Mouse (Mus musculus) cerebellum, adult 2 months (tissue): ENCODE measurements around the gene Tas2r129. TPM values are rescaled to one million over a fixed set of nuclear protein-coding genes. Genes with fewer than 3 reads are reported as not detected.
"Not testable (repeated sequence)": the region's sequence is repeated elsewhere in the genome, so short reads cannot be mapped to it uniquely, and the experiment has no call there.

Experiments used
- DNase-seq, 2 experiments: peaks; one replicate each; pipeline ENCODE4 v3.0.0; 2021
- H3K27ac ChIP-seq: fragments of 200-500 bp; 2 replicates; pipeline ENCODE4 v1.5.1; 2012; ENCODE audit warnings: low read length, control low read depth, inconsistent platforms; ENCODE audit not compliant: insufficient read depth
- H3K27me3 ChIP-seq: fragments of 200-500 bp; 2 replicates; pipeline ENCODE4 v1.6.1; 2012; ENCODE audit warnings: inconsistent platforms, mild to moderate bottlenecking, low read length, moderate library complexity; ENCODE audit not compliant: control insufficient read depth, insufficient read depth
- H3K4me1 ChIP-seq: fragments of 200-500 bp; 2 replicates; pipeline ENCODE4 v1.6.1; 2011; ENCODE audit warnings: low read length; ENCODE audit not compliant: control insufficient read depth, insufficient read depth
- H3K4me3 ChIP-seq: fragments of 200-500 bp; replicated peaks from 2 replicates; pipeline ENCODE3; 2011; ENCODE audit warnings: mild to moderate bottlenecking, low read depth, low read length, control low read depth; ENCODE audit not compliant: insufficient read depth
- CTCF ChIP-seq: fragments of 200-500 bp; IDR thresholded peaks from 2 replicates; pipeline ENCODE4 v1.5.1; 2011; ENCODE audit warnings: low read depth, mild to moderate bottlenecking, control low read depth, low read length, moderate library complexity, borderline replicate concordance; ENCODE audit not compliant: insufficient read depth
- POLR2A ChIP-seq: fragments of 200-500 bp; IDR thresholded peaks from 2 replicates; pipeline ENCODE4 v1.6.1; 2011; ENCODE audit warnings: low read length, control low read depth, borderline replicate concordance; ENCODE audit not compliant: insufficient read depth
- WGBS: fragments of 180-500 bp; shearing (Covaris S2); methylation state at CpG from one replicate; pipeline ENCODE4 v1.1.7; 2018; 5-methylcytosine and 5-hydroxymethylcytosine counted together
- polyA plus RNA-seq: library from polyadenylated mRNA; depleted of rRNA; stranded (reverse); fragments of >200 nt; gene quantifications from 2 replicates; pipeline ENCODE4 v1.2.3, GENCODE M21; 2012; rRNA removed

Tas2r129 gene
- polyA plus RNA-seq = not detected in 2 replicates

- no peak within 1 kb of the TSS for H3K27ac ChIP-seq
- no peaks in the 10 kb centered on the region for H3K27me3 ChIP-seq
- no peaks in the 10 kb centered on the region for H3K4me1 ChIP-seq
- H3K4me3 ChIP-seq = no peak within 1 kb of the TSS
- whole genome bisulfite sequencing = 84% methylated on average over 2 of the region's 2 CpGs
- no peak for DNase-seq
- TF ChIP-seq POLR2A (no peak), CTCF (no peak)
Measured at GRCm38 (mm10) chr6:132950802-132951201, at the start of gene Tas2r129. TSS of gene Tas2r129 (plus strand) at chr6:132951102.

GRCm38 (mm10) chr6:132909351-132909750 lies 41.6 kb upstream of the Tas2r129 start, which contains the start of gene Tas2r125:
TSS of gene Tas2r125 (plus strand) at chr6:132909651.
- WGBS = 83% methylated on average over 3 of the region's 3 CpGs

GRCm38 (mm10) chr6:132941376-132941775 lies 9.5 kb upstream of the Tas2r129 start:
- H3K27ac ChIP-seq, H3K4me3 ChIP-seq, DNase-seq: not testable (repeated sequence)

More at GRCm38 (mm10) chr6:132909351-132909750, 41.6 kb upstream of the Tas2r129 start, which contains the start of gene Tas2r125:
- no peak within 1 kb of the TSS for H3K27ac ChIP-seq
- TF ChIP-seq CTCF (no peak), POLR2A (no peak)
- no peaks in the 10 kb centered on the region for H3K27me3 ChIP-seq
- no peak within 1 kb of the TSS for H3K4me3 ChIP-seq
- DNase-seq = no peak
- H3K4me1 ChIP-seq = no peaks in the 10 kb centered on the region

GRCm38 (mm10) chr6:132957819-132958218 lies 6.9 kb downstream of the Tas2r129 start, which contains the start of gene Tas2r131:
TSS of gene Tas2r131 (minus strand) at chr6:132957919.
- TF ChIP-seq CTCF (no peak), POLR2A (no peak)
- DNase-seq = no peak
- H3K27ac ChIP-seq = no peak within 1 kb of the TSS
- 47% methylated on average over 1 of the region's 1 CpGs for WGBS
- no peaks in the 10 kb centered on the region for H3K4me1 ChIP-seq
- no peak within 1 kb of the TSS for H3K4me3 ChIP-seq
- no peaks in the 10 kb centered on the region for H3K27me3 ChIP-seq

More at GRCm38 (mm10) chr6:132941376-132941775, 9.5 kb upstream of the Tas2r129 start:
- H3K27me3 ChIP-seq, H3K4me1 ChIP-seq: not testable (repeated sequence)

- H3K4me3 ChIP-seq = no peak within 1 kb of the TSS
- H3K4me1 ChIP-seq = no peaks in the 10 kb centered on the region
- TF ChIP-seq POLR2A (no peak), CTCF (no peak)
- H3K27ac ChIP-seq = no peak within 1 kb of the TSS
- 71% methylated on average over 2 of the region's 2 CpGs for WGBS
- no peak for DNase-seq
- no peaks in the 10 kb centered on the region for H3K27me3 ChIP-seq
Measured at GRCm38 (mm10) chr6:132980865-132981264, 30.0 kb downstream of the Tas2r129 start, which contains the start of gene Tas2r109. TSS of gene Tas2r109 (minus strand) at chr6:132980965.

Other genes with a start within 250 kb of the Tas2r129 start
- gene Tas2r122, start 239.2 kb upstream of the Tas2r129 start, polyA plus RNA-seq = not detected in 2 replicates
- not detected in 2 replicates for gene Tas2r115, start 213.1 kb upstream of the Tas2r129 start, polyA plus RNA-seq
- gene Tas2r124, start 196.4 kb upstream of the Tas2r129 start, polyA plus RNA-seq = not detected in 2 replicates
- not detected in 2 replicates for gene Tas2r102, start 189.0 kb upstream of the Tas2r129 start, polyA plus RNA-seq
- gene Tas2r136, start 172.9 kb upstream of the Tas2r129 start, polyA plus RNA-seq = not detected in 2 replicates
- not detected in 2 replicates for gene Tas2r117, start 148.3 kb upstream of the Tas2r129 start, polyA plus RNA-seq
- not detected in 2 replicates for gene Tas2r123, start 104.0 kb upstream of the Tas2r129 start, polyA plus RNA-seq
- not detected in 2 replicates for gene Tas2r116, start 95.7 kb upstream of the Tas2r129 start, polyA plus RNA-seq
- gene Tas2r110, start 83.1 kb upstream of the Tas2r129 start, polyA plus RNA-seq = not detected in 2 replicates
- gene Tas2r113, start 58.1 kb upstream of the Tas2r129 start, polyA plus RNA-seq = not detected in 2 replicates
- not detected in 2 replicates for gene Tas2r125, start 41.5 kb upstream of the Tas2r129 start, polyA plus RNA-seq
- not detected in 2 replicates for gene Tas2r131, start 6.8 kb downstream of the Tas2r129 start, polyA plus RNA-seq
- gene Tas2r109, start 29.9 kb downstream of the Tas2r129 start, polyA plus RNA-seq = not detected in 2 replicates
- gene Tas2r103, start 86.0 kb downstream of the Tas2r129 start, polyA plus RNA-seq = not detected in 2 replicates
- gene Tas2r140, start 104.7 kb downstream of the Tas2r129 start, polyA plus RNA-seq = not detected in 2 replicates
- gene Smim10l1, start 153.8 kb downstream of the Tas2r129 start, polyA plus RNA-seq = 82.1 and 84.5 TPM in 2 replicates